Mouse (Mus musculus) left cerebral cortex, adult 8-10 months (tissue): ENCODE data around the gene Rint1. TPM values are rescaled to one million over a fixed set of nuclear protein-coding genes. Genes with fewer than 3 reads are reported as not detected.

Experiments used
- DNase-seq, 2 experiments: peaks; one replicate each; pipeline ENCODE4 v3.0.0; 2022; ENCODE audit warnings: low spot score in 2 of 2
- total RNA-seq, 4 experiments: library from RNA; stranded (reverse); gene quantifications; 2 replicates each; pipeline ENCODE4 v1.2.4; 2022

Rint1 gene
- total RNA-seq: 10 to 100 TPM; 18.8 to 22.9 (median 21.0) TPM

- DNase-seq: peak; percentile 84 to 93
Observed at GRCm38 (mm10) chr5:23787536-23788389, at the start of gene Rint1. Rint1 (plus strand) TSS chr5:23787711.

- no peak for DNase-seq
Observed at GRCm38 (mm10) chr5:23743261-23743660, 44.2 kb upstream of the Rint1 start.

GRCm38 (mm10) chr5:23749882-23750281, 37.6 kb upstream of the Rint1 start:
- DNase-seq: no peak

GRCm38 (mm10) chr5:23755591-23755990, 31.9 kb upstream of the Rint1 start:
- DNase-seq: no peak

- DNase-seq: no peak
Observed at GRCm38 (mm10) chr5:23756368-23756767, 31.1 kb upstream of the Rint1 start.

- DNase-seq: no peak
Observed at GRCm38 (mm10) chr5:23758633-23759032, 28.9 kb upstream of the Rint1 start.

- no peak for DNase-seq
Observed at GRCm38 (mm10) chr5:23762531-23762930, 25.0 kb upstream of the Rint1 start.

GRCm38 (mm10) chr5:23764557-23764956, 23.0 kb upstream of the Rint1 start:
- peak; percentile 18 to 53 for DNase-seq

GRCm38 (mm10) chr5:23771105-23771504, 16.4 kb upstream of the Rint1 start:
- DNase-seq: no peak

- no peak for DNase-seq
Observed at GRCm38 (mm10) chr5:23774186-23774585, 13.3 kb upstream of the Rint1 start.

GRCm38 (mm10) chr5:23780516-23780915, 7.0 kb upstream of the Rint1 start:
- no peak for DNase-seq

- no peak for DNase-seq
Observed at GRCm38 (mm10) chr5:23781172-23781571, 6.3 kb upstream of the Rint1 start.

- no peak for DNase-seq
Observed at GRCm38 (mm10) chr5:23782051-23782810, 5.3 kb upstream of the Rint1 start.

GRCm38 (mm10) chr5:23782931-23783877, 4.3 kb upstream of the Rint1 start, which contains the start of gene Pus7:
Pus7 (minus strand) TSS chr5:23783711.
- DNase-seq: peak; percentile 43 to 77

- DNase-seq: no peak
Observed at GRCm38 (mm10) chr5:23788390-23788830, 899 bp downstream of the Rint1 start.

- no peak for DNase-seq
Observed at GRCm38 (mm10) chr5:23789078-23789612, 1.6 kb downstream of the Rint1 start.

- no peak for DNase-seq
Observed at GRCm38 (mm10) chr5:23792726-23793125, 5.2 kb downstream of the Rint1 start.

- no peak for DNase-seq
Observed at GRCm38 (mm10) chr5:23814841-23815240, 27.3 kb downstream of the Rint1 start.

- peak in 1 of 2 experiments; percentile 16 for DNase-seq
Observed at GRCm38 (mm10) chr5:23816681-23817080, 29.2 kb downstream of the Rint1 start.

GRCm38 (mm10) chr5:23822306-23822705, 34.8 kb downstream of the Rint1 start:
- DNase-seq: no peak
